Mouse (Mus musculus): ENCODE data around the gene Slc25a54. TPM values are rescaled to one million over a fixed set of nuclear protein-coding genes. Genes with fewer than 3 reads are reported as not detected.

Gene Slc25a54
- polyA plus RNA-seq, 1 experiment, result not detected

DNA sequence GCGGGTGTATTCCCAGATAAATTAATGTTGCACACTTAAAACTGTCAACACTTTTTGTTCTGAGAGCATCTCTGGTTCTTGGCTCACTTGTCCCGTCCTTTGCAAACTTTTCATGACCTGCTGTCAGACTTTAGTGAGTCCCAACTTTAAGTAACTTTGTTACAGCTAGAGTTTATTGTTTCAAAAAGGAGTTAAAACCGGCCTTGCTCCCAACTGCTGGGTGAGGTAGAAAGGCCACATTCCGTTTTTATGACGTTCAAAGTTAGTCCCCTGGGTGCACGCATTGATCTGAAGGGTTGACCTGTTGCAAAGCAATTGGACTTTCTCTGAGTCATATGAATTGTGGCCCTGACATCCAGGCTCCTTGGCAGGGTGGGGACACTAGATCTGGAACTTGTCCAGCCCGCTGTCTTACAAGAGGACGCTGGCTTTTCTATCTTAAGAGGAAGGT lies 43.3 kb downstream of the Slc25a54 start:
- Histone ChIP-seq H3K27me3 (replicated peaks; ENCODE audit: control insufficient read depth, insufficient read depth, low read length) (no peaks in the 10 kb centered on the region), H3K27ac (ENCODE audit: insufficient read depth, low read depth, low read length) (peak overlapping the region; percentile 43; the same call in 1 of the 2 replicates), H3K36me3 (ENCODE audit: control insufficient read depth, insufficient read depth, low read length) (no peaks in the 10 kb centered on the region), H3K4me3 (ENCODE audit: insufficient read depth, low read depth, low read length) (peak overlapping the region; percentile 69), H3K4me1 (ENCODE audit: control insufficient read depth, insufficient read depth, low read length) (no peaks in the 10 kb centered on the region)
- peak; percentile 67 for DNase-seq
- WGBS, result 11% methylated on average over 8 of the region's 8 CpGs
- TF ChIP-seq CTCF (conservative IDR thresholded peaks at IDR 0.05; ENCODE audit: insufficient read depth, insufficient read length, low read depth, low read length) (no peak), POLR2A (IDR thresholded peaks at IDR 0.05; ENCODE audit: low read depth, low read length) (no peak)

DNA sequence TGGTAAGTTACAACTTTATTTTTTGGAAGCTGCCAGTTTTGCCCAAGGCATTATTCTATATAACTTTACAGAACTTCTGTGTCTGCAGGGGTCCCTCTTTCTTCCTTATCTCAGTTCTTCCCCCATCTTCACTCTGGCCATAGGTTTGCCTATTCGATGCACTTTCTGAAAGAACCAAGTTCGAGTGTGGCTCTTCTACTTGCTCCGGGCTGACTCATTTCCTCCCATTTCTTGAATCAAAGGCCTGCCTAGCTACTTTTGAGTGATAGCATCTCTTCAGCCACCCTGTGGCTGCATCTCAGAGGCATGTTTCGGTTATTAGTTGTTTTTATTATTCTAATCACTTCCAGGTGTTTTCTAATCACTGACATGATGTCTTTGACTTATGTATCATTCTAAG lies 43.8 kb downstream of the Slc25a54 start:
- H3K27me3 ChIP-seq (replicated peaks; ENCODE audit: control insufficient read depth, insufficient read depth, low read length), result no peaks in the 10 kb centered on the region
- no peak for TF ChIP-seq POLR2A (IDR thresholded peaks at IDR 0.05; ENCODE audit: low read depth, low read length)
- TF ChIP-seq CTCF (conservative IDR thresholded peaks at IDR 0.05; ENCODE audit: insufficient read depth, insufficient read length, low read depth, low read length), result no peak
- H3K4me1 ChIP-seq (ENCODE audit: control insufficient read depth, insufficient read depth, low read length), result no peaks in the 10 kb centered on the region
- H3K4me3 ChIP-seq (ENCODE audit: insufficient read depth, low read depth, low read length), result no peak overlapping the region
- no peak for DNase-seq
- 50% methylated on average over 4 of the region's 4 CpGs for WGBS
- H3K27ac ChIP-seq (ENCODE audit: insufficient read depth, low read depth, low read length), result no peak overlapping the region
- no peaks in the 10 kb centered on the region for H3K36me3 ChIP-seq (ENCODE audit: control insufficient read depth, insufficient read depth, low read length)

- Histone ChIP-seq H3K4me1 (ENCODE audit: control insufficient read depth, insufficient read depth, low read length) (no peaks in the 10 kb centered on the region), H3K27ac (ENCODE audit: insufficient read depth, low read depth, low read length) (no peak overlapping the region), H3K36me3 (ENCODE audit: control insufficient read depth, insufficient read depth, low read length) (no peaks in the 10 kb centered on the region), H3K4me3 (ENCODE audit: insufficient read depth, low read depth, low read length) (no peak overlapping the region), H3K27me3 (replicated peaks; ENCODE audit: control insufficient read depth, insufficient read depth, low read length) (no peaks in the 10 kb centered on the region)
- DNase-seq, result no peak
- TF ChIP-seq POLR2A (IDR thresholded peaks at IDR 0.05; ENCODE audit: low read depth, low read length) (no peak), CTCF (conservative IDR thresholded peaks at IDR 0.05; ENCODE audit: insufficient read depth, insufficient read length, low read depth, low read length) (no peak)
- WGBS, result 76% methylated on average over 6 of the region's 6 CpGs
These were observed 45.3 kb downstream of the Slc25a54 start for GRCm38 (mm10) chr3:109125531-109125930.

GRCm38 (mm10) chr3:109129768-109130167 lies 49.5 kb downstream of the Slc25a54 start:
- Histone ChIP-seq H3K27ac (ENCODE audit: insufficient read depth, low read depth, low read length) (no peak overlapping the region), H3K27me3 (replicated peaks; ENCODE audit: control insufficient read depth, insufficient read depth, low read length) (no peaks in the 10 kb centered on the region), H3K36me3 (ENCODE audit: control insufficient read depth, insufficient read depth, low read length) (no peaks in the 10 kb centered on the region), H3K4me3 (ENCODE audit: insufficient read depth, low read depth, low read length) (no peak overlapping the region), H3K4me1 (ENCODE audit: control insufficient read depth, insufficient read depth, low read length) (no peaks in the 10 kb centered on the region)
- 78% methylated on average over 5 of the region's 5 CpGs for WGBS
- no peak for TF ChIP-seq POLR2A (IDR thresholded peaks at IDR 0.05; ENCODE audit: low read depth, low read length)
- TF ChIP-seq CTCF (conservative IDR thresholded peaks at IDR 0.05; ENCODE audit: insufficient read depth, insufficient read length, low read depth, low read length), result no peak
- DNase-seq, result no peak

GRCm38 (mm10) chr3:109132966-109133365 lies 52.7 kb downstream of the Slc25a54 start:
- no peak for TF ChIP-seq CTCF (conservative IDR thresholded peaks at IDR 0.05; ENCODE audit: insufficient read depth, insufficient read length, low read depth, low read length)
- no peak for TF ChIP-seq POLR2A (IDR thresholded peaks at IDR 0.05; ENCODE audit: low read depth, low read length)
- Histone ChIP-seq H3K27ac (ENCODE audit: insufficient read depth, low read depth, low read length) (no peak overlapping the region), H3K4me1 (ENCODE audit: control insufficient read depth, insufficient read depth, low read length) (no peaks in the 10 kb centered on the region), H3K4me3 (ENCODE audit: insufficient read depth, low read depth, low read length) (no peak overlapping the region), H3K36me3 (ENCODE audit: control insufficient read depth, insufficient read depth, low read length) (no peaks in the 10 kb centered on the region), H3K27me3 (replicated peaks; ENCODE audit: control insufficient read depth, insufficient read depth, low read length) (no peaks in the 10 kb centered on the region)
- DNase-seq, result no peak
- WGBS, result 89% methylated on average over 4 of the region's 4 CpGs

DNA sequence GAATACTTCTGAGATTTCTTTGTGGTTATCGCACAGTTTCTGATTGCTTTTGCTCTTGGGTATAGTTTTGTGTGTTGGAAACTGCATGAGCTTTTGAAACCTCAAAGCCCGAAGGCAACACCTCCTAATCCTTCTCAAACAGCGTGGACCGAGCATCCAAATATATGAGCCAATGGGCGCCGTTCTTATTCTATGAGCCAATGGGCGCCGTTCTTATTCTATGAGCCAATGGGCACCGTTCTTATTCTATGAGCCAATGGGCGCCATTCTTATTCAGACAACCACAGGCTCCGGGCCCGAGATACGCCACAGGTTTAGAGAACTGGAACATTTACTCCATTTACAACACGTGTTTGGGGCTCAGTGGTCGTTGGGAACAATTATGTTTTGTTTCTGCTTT lies 53.8 kb downstream of the Slc25a54 start:
- H3K27me3 ChIP-seq (replicated peaks; ENCODE audit: control insufficient read depth, insufficient read depth, low read length), result no peaks in the 10 kb centered on the region
- H3K27ac ChIP-seq (ENCODE audit: insufficient read depth, low read depth, low read length), result no peak overlapping the region
- H3K4me3 ChIP-seq (ENCODE audit: insufficient read depth, low read depth, low read length), result no peak overlapping the region
- WGBS, result 98% methylated on average over 15 of the region's 15 CpGs
- no peak for TF ChIP-seq CTCF (conservative IDR thresholded peaks at IDR 0.05; ENCODE audit: insufficient read depth, insufficient read length, low read depth, low read length)
- no peak for TF ChIP-seq POLR2A (IDR thresholded peaks at IDR 0.05; ENCODE audit: low read depth, low read length)
- DNase-seq, result no peak
- H3K4me1 ChIP-seq (ENCODE audit: control insufficient read depth, insufficient read depth, low read length), result no peaks in the 10 kb centered on the region
- H3K36me3 ChIP-seq (ENCODE audit: control insufficient read depth, insufficient read depth, low read length), result no peaks in the 10 kb centered on the region

DNA sequence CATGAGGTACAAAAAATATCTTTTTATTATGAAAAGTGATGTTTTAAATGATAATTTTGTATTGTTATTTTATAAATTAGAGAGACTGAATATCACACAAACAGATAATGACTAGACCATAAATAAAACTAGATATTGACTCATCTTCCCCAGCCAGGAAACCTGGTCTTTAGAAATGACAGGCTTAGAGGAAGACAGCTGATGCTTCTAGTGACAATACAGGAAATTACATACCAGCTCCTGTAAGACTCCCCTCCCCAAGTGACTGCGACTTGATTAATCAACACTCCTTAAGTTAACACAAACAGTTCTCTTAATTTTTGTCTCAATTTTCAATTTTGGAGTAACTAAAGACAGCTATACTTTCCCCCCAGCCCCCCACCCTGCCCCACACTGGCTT lies 55.1 kb downstream of the Slc25a54 start:
- Histone ChIP-seq H3K27me3 (replicated peaks; ENCODE audit: control insufficient read depth, insufficient read depth, low read length) (no peaks in the 10 kb centered on the region), H3K27ac (ENCODE audit: insufficient read depth, low read depth, low read length) (no peak overlapping the region), H3K4me3 (ENCODE audit: insufficient read depth, low read depth, low read length) (no peak overlapping the region), H3K4me1 (ENCODE audit: control insufficient read depth, insufficient read depth, low read length) (no peaks in the 10 kb centered on the region), H3K36me3 (ENCODE audit: control insufficient read depth, insufficient read depth, low read length) (no peaks in the 10 kb centered on the region)
- TF ChIP-seq POLR2A (IDR thresholded peaks at IDR 0.05; ENCODE audit: low read depth, low read length), result no peak
- TF ChIP-seq CTCF (conservative IDR thresholded peaks at IDR 0.05; ENCODE audit: insufficient read depth, insufficient read length, low read depth, low read length), result no peak
- WGBS, result 77% methylated on average over 1 of the region's 1 CpGs
- no peak for DNase-seq

Data from kidney, adult 2 months (tissue).